Mouse (Mus musculus): ENCODE data around the gene Cox7a2l. TPM values are rescaled to one million over a fixed set of nuclear protein-coding genes. Genes with fewer than 3 reads are reported as not detected.

Gene Cox7a2l
- polyA plus RNA-seq, 1 experiment = 298 TPM

GRCm38 (mm10) chr17:83562153-83563010 is 45.3 kb upstream of the Cox7a2l start:
- H3K4me3 ChIP-seq = no peak overlapping the region
- TF ChIP-seq POLR2A (IDR thresholded peaks at IDR 0.05; ENCODE audit: insufficient read length, low read depth) = no peak
- TF ChIP-seq SRF (IDR thresholded peaks at IDR 0.05; ENCODE audit: control insufficient read depth, insufficient read length, low read depth) = no peak
- no peak for TF ChIP-seq REST (IDR thresholded peaks at IDR 0.05; ENCODE audit: insufficient read depth, insufficient read length)
- no peak for TF ChIP-seq E2F4 (IDR thresholded peaks at IDR 0.05; ENCODE audit: insufficient read depth)
- no peak for TF ChIP-seq TCF12 (IDR thresholded peaks at IDR 0.05; ENCODE audit: insufficient read depth, poor library complexity, severe bottlenecking)
- TF ChIP-seq MYOG (IDR thresholded peaks at IDR 0.05; ENCODE audit: control insufficient read depth in 1 of 3, insufficient read depth in 1 of 3, insufficient read length in 2 of 3, low read depth in 2 of 3) = no peak
- no peak for TF ChIP-seq POLR2AphosphoS2 (IDR thresholded peaks at IDR 0.05; ENCODE audit: insufficient read length, low read depth)
- no peak for TF ChIP-seq MAX (IDR thresholded peaks at IDR 0.05; ENCODE audit: low read depth)
- no peak for TF ChIP-seq TCF3 (IDR thresholded peaks at IDR 0.05; ENCODE audit: insufficient read length, low read depth)
- H3K79me2 ChIP-seq (ENCODE audit: control insufficient read depth, insufficient read depth) = no peaks in the 10 kb centered on the region
- H3K27me3 ChIP-seq (ENCODE audit: control insufficient read depth, insufficient read depth, insufficient read length) = no peaks in the 10 kb centered on the region
- H3K4me2 ChIP-seq (ENCODE audit: low read depth) = no peak overlapping the region
- no peaks in the 10 kb centered on the region for H3K36me3 ChIP-seq (ENCODE audit: control insufficient read depth, insufficient read depth)
- H3ac ChIP-seq (ENCODE audit: control insufficient read depth, insufficient read length) = no peak overlapping the region

GRCm38 (mm10) chr17:83559081-83559480 is 42.0 kb upstream of the Cox7a2l start:
- Histone ChIP-seq H3K79me2 (ENCODE audit: control insufficient read depth, insufficient read depth) (no peaks in the 10 kb centered on the region), H3K4me2 (ENCODE audit: low read depth) (no peak overlapping the region), H3K27me3 (ENCODE audit: control insufficient read depth, insufficient read depth, insufficient read length) (no peaks in the 10 kb centered on the region), H3K4me3 (no peak overlapping the region), H3K36me3 (ENCODE audit: control insufficient read depth, insufficient read depth) (no peaks in the 10 kb centered on the region), H3ac (ENCODE audit: control insufficient read depth, insufficient read length) (no peak overlapping the region)
- no peak for TF ChIP-seq MAX (IDR thresholded peaks at IDR 0.05; ENCODE audit: low read depth)
- no peak for TF ChIP-seq REST (IDR thresholded peaks at IDR 0.05; ENCODE audit: insufficient read depth, insufficient read length)
- no peak for TF ChIP-seq TCF3 (IDR thresholded peaks at IDR 0.05; ENCODE audit: insufficient read length, low read depth)
- no peak for TF ChIP-seq TCF12 (IDR thresholded peaks at IDR 0.05; ENCODE audit: insufficient read depth, poor library complexity, severe bottlenecking)
- TF ChIP-seq POLR2AphosphoS2 (IDR thresholded peaks at IDR 0.05; ENCODE audit: insufficient read length, low read depth) = no peak
- no peak for TF ChIP-seq MYOD1 (IDR thresholded peaks at IDR 0.05; ENCODE audit: control insufficient read depth in 1 of 3, insufficient read length in 2 of 3, low read depth in 2 of 3)
- no peak for TF ChIP-seq MYOG (IDR thresholded peaks at IDR 0.05; ENCODE audit: control insufficient read depth in 1 of 3, insufficient read depth in 1 of 3, insufficient read length in 2 of 3, low read depth in 2 of 3)
- no peak for TF ChIP-seq USF1 (IDR thresholded peaks at IDR 0.05; ENCODE audit: low read depth)
- TF ChIP-seq CEBPB (IDR thresholded peaks at IDR 0.05; ENCODE audit: insufficient read depth, poor library complexity, severe bottlenecking) = no peak
- no peak for TF ChIP-seq POLR2A (IDR thresholded peaks at IDR 0.05; ENCODE audit: insufficient read length, low read depth)
- TF ChIP-seq SRF (IDR thresholded peaks at IDR 0.05; ENCODE audit: control insufficient read depth, insufficient read length, low read depth) = no peak
- TF ChIP-seq E2F4 (IDR thresholded peaks at IDR 0.05; ENCODE audit: insufficient read depth) = no peak

GRCm38 (mm10) chr17:83555836-83556235 is 38.7 kb upstream of the Cox7a2l start:
- H3K79me2 ChIP-seq (ENCODE audit: control insufficient read depth, insufficient read depth) = no peaks in the 10 kb centered on the region
- no peak overlapping the region for H3K4me3 ChIP-seq
- H3ac ChIP-seq (ENCODE audit: control insufficient read depth, insufficient read length) = no peak overlapping the region
- no peaks in the 10 kb centered on the region for H3K36me3 ChIP-seq (ENCODE audit: control insufficient read depth, insufficient read depth)
- no peak overlapping the region for H3K4me2 ChIP-seq (ENCODE audit: low read depth)
- H3K27me3 ChIP-seq (ENCODE audit: control insufficient read depth, insufficient read depth, insufficient read length) = no peaks in the 10 kb centered on the region
- TF ChIP-seq REST (IDR thresholded peaks at IDR 0.05; ENCODE audit: insufficient read depth, insufficient read length) = no peak
- TF ChIP-seq CEBPB (IDR thresholded peaks at IDR 0.05; ENCODE audit: insufficient read depth, poor library complexity, severe bottlenecking) = no peak
- TF ChIP-seq E2F4 (IDR thresholded peaks at IDR 0.05; ENCODE audit: insufficient read depth) = no peak
- no peak for TF ChIP-seq MAX (IDR thresholded peaks at IDR 0.05; ENCODE audit: low read depth)
- no peak for TF ChIP-seq TCF3 (IDR thresholded peaks at IDR 0.05; ENCODE audit: insufficient read length, low read depth)
- TF ChIP-seq MYOD1 (IDR thresholded peaks at IDR 0.05; ENCODE audit: control insufficient read depth in 1 of 3, insufficient read length in 2 of 3, low read depth in 2 of 3) = no peak
- TF ChIP-seq POLR2AphosphoS2 (IDR thresholded peaks at IDR 0.05; ENCODE audit: insufficient read length, low read depth) = no peak

GRCm38 (mm10) chr17:83554997-83555396 is 37.9 kb upstream of the Cox7a2l start:
- no peak for TF ChIP-seq CEBPB (IDR thresholded peaks at IDR 0.05; ENCODE audit: insufficient read depth, poor library complexity, severe bottlenecking)
- TF ChIP-seq REST (IDR thresholded peaks at IDR 0.05; ENCODE audit: insufficient read depth, insufficient read length) = no peak
- no peak for TF ChIP-seq SRF (IDR thresholded peaks at IDR 0.05; ENCODE audit: control insufficient read depth, insufficient read length, low read depth)
- no peak for TF ChIP-seq MYOG (IDR thresholded peaks at IDR 0.05; ENCODE audit: control insufficient read depth in 1 of 3, insufficient read depth in 1 of 3, insufficient read length in 2 of 3, low read depth in 2 of 3)
- no peak for TF ChIP-seq TCF3 (IDR thresholded peaks at IDR 0.05; ENCODE audit: insufficient read length, low read depth)
- TF ChIP-seq POLR2A (IDR thresholded peaks at IDR 0.05; ENCODE audit: insufficient read length, low read depth) = no peak
- no peak for TF ChIP-seq TCF12 (IDR thresholded peaks at IDR 0.05; ENCODE audit: insufficient read depth, poor library complexity, severe bottlenecking)
- TF ChIP-seq USF1 (IDR thresholded peaks at IDR 0.05; ENCODE audit: low read depth) = no peak
- TF ChIP-seq POLR2AphosphoS2 (IDR thresholded peaks at IDR 0.05; ENCODE audit: insufficient read length, low read depth) = no peak
- no peak for TF ChIP-seq MYOD1 (IDR thresholded peaks at IDR 0.05; ENCODE audit: control insufficient read depth in 1 of 3, insufficient read length in 2 of 3, low read depth in 2 of 3)
- H3K4me3 ChIP-seq = no peak overlapping the region
- H3K36me3 ChIP-seq (ENCODE audit: control insufficient read depth, insufficient read depth) = no peaks in the 10 kb centered on the region
- H3K4me2 ChIP-seq (ENCODE audit: low read depth) = no peak overlapping the region
- H3ac ChIP-seq (ENCODE audit: control insufficient read depth, insufficient read length) = no peak overlapping the region
- no peaks in the 10 kb centered on the region for H3K27me3 ChIP-seq (ENCODE audit: control insufficient read depth, insufficient read depth, insufficient read length)
- H3K79me2 ChIP-seq (ENCODE audit: control insufficient read depth, insufficient read depth) = no peaks in the 10 kb centered on the region
